Mouse (Mus musculus): ENCODE data around the gene Irx4. TPM values are rescaled to one million over a fixed set of nuclear protein-coding genes. Genes with fewer than 3 reads are reported as not detected.

Gene Irx4
- polyA plus RNA-seq, 1 experiment: not detected

- no peak overlapping the region for H3K4me3 ChIP-seq (ENCODE audit: control insufficient read depth, low read depth, low read length)
- H3K27ac ChIP-seq (ENCODE audit: control insufficient read depth, insufficient read depth, low read depth, low read length): no peak overlapping the region
- TF ChIP-seq CTCF (IDR thresholded peaks at IDR 0.05; ENCODE audit: control insufficient read depth, insufficient read depth, insufficient replicate concordance, low read depth, low read length) (no peak), POLR2A (IDR thresholded peaks at IDR 0.05; ENCODE audit: control insufficient read depth, low read depth, low read length) (no peak)
- H3K4me1 ChIP-seq (ENCODE audit: control insufficient read depth, insufficient read depth, low read length): no peaks in the 10 kb centered on the region
- H3K36me3 ChIP-seq (ENCODE audit: control insufficient read depth, insufficient read depth, low read length): no peaks in the 10 kb centered on the region
- H3K27me3 ChIP-seq (ENCODE audit: control insufficient read depth, insufficient read depth, low read length): no peaks in the 10 kb centered on the region
Observed at GRCm38 (mm10) chr13:73305398-73306084, 45.3 kb downstream of the Irx4 start.

GRCm38 (mm10) chr13:73306085-73306410, 45.8 kb downstream of the Irx4 start:
- H3K27me3 ChIP-seq (ENCODE audit: control insufficient read depth, insufficient read depth, low read length): no peaks in the 10 kb centered on the region

GRCm38 (mm10) chr13:73306430-73306829, 46.2 kb downstream of the Irx4 start:
- Histone ChIP-seq H3K27ac (ENCODE audit: control insufficient read depth, insufficient read depth, low read depth, low read length) (no peak overlapping the region), H3K36me3 (ENCODE audit: control insufficient read depth, insufficient read depth, low read length) (no peaks in the 10 kb centered on the region), H3K27me3 (ENCODE audit: control insufficient read depth, insufficient read depth, low read length) (no peaks in the 10 kb centered on the region), H3K4me3 (ENCODE audit: control insufficient read depth, low read depth, low read length) (no peak overlapping the region), H3K4me1 (ENCODE audit: control insufficient read depth, insufficient read depth, low read length) (no peaks in the 10 kb centered on the region)
- TF ChIP-seq POLR2A (IDR thresholded peaks at IDR 0.05; ENCODE audit: control insufficient read depth, low read depth, low read length) (no peak), CTCF (IDR thresholded peaks at IDR 0.05; ENCODE audit: control insufficient read depth, insufficient read depth, insufficient replicate concordance, low read depth, low read length) (no peak)

More at GRCm38 (mm10) chr13:73306085-73306410, 45.8 kb downstream of the Irx4 start:
- Histone ChIP-seq H3K36me3 (ENCODE audit: control insufficient read depth, insufficient read depth, low read length) (no peaks in the 10 kb centered on the region), H3K4me3 (ENCODE audit: control insufficient read depth, low read depth, low read length) (no peak overlapping the region), H3K4me1 (ENCODE audit: control insufficient read depth, insufficient read depth, low read length) (no peaks in the 10 kb centered on the region), H3K27ac (ENCODE audit: control insufficient read depth, insufficient read depth, low read depth, low read length) (no peak overlapping the region)
- no peak for TF ChIP-seq CTCF (IDR thresholded peaks at IDR 0.05; ENCODE audit: control insufficient read depth, insufficient read depth, insufficient replicate concordance, low read depth, low read length)
- TF ChIP-seq POLR2A (IDR thresholded peaks at IDR 0.05; ENCODE audit: control insufficient read depth, low read depth, low read length): no peak

GRCm38 (mm10) chr13:73310183-73310929, 50.1 kb downstream of the Irx4 start:
- H3K36me3 ChIP-seq (ENCODE audit: control insufficient read depth, insufficient read depth, low read length): no peaks in the 10 kb centered on the region
- H3K27me3 ChIP-seq (ENCODE audit: control insufficient read depth, insufficient read depth, low read length): no peaks in the 10 kb centered on the region
- TF ChIP-seq CTCF (IDR thresholded peaks at IDR 0.05; ENCODE audit: control insufficient read depth, insufficient read depth, insufficient replicate concordance, low read depth, low read length) (peak; percentile 67; the same call in 1 of the 2 replicates), POLR2A (IDR thresholded peaks at IDR 0.05; ENCODE audit: control insufficient read depth, low read depth, low read length) (no peak)
- no peaks in the 10 kb centered on the region for H3K4me1 ChIP-seq (ENCODE audit: control insufficient read depth, insufficient read depth, low read length)
- H3K4me3 ChIP-seq (ENCODE audit: control insufficient read depth, low read depth, low read length): no peak overlapping the region
- H3K27ac ChIP-seq (ENCODE audit: control insufficient read depth, insufficient read depth, low read depth, low read length): no peak overlapping the region

Other genes starting within 250 kb of the Irx4 start
- gene Mrpl36, start 68.0 kb downstream of the Irx4 start, polyA plus RNA-seq (2012; rRNA removed): 29.1 and 30.1 TPM in 2 replicates
- gene Ndufs6, start 68.1 kb downstream of the Irx4 start, polyA plus RNA-seq (2012; rRNA removed): 137 and 150 TPM in 2 replicates
- gene Lpcat1, start 206.7 kb downstream of the Irx4 start, polyA plus RNA-seq (2012; rRNA removed): 1.9 and 2.0 TPM in 2 replicates